Comparison of ENCODE assay signal across 19 mouse cellular contexts in the genomic region with DNA sequence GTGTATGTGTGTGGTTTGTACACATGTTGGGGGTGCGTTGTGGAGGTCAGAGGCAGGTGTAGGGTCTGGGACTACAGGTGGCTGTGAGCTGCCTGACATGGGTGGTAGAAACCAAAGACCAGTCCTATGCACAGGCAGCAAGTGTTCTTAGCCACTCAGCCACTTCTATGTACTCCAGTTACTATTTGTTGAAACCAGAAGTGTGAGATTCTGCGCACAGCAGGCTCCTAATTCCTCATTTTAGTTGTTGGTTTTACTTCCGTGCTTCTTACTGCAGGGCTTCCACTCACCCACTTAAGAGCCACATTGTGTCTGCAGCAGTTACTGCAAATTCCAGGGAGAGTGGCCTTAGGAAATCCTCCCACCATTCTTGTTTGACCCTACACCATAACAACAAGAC.
A peak's percentile ranks its signal among the peaks of the same experiment; 100 is the strongest.
DNase-seq lines count a peak whose midpoint lies in the region; ATAC-seq and TF ChIP-seq lines count a peak whose summit lies in the region.
"Had no signal": no experiment of that assay in that cellular context is flagged by ENCODE, and none has a peak within 500 bp of the region (broad histone marks: within the 10 kb centered on the region; RNA-seq: fewer than 3 reads in every experiment).

No protein-coding gene starts in this region.

- no peaks in the 10 kb centered on the region for H3K36me3 ChIP-seq in lung, embryonic 15.5 days
- H3K36me3 ChIP-seq: heart, embryonic 12.5 days; liver, embryonic 13.5 days; neural tube, embryonic 15.5 days had no signal

- peak overlapping the region; percentile 49 for H3K27ac ChIP-seq in lung, embryonic 15.5 days
- peak overlapping the region; percentile 92 for H3K27ac ChIP-seq in bone marrow macrophage, adult 2 months (ENCODE audit: insufficient read depth, low read depth, low read length)
- H3K27ac ChIP-seq: liver, embryonic 13.5 days; neural tube, embryonic 15.5 days; stomach, postnatal 0 days had no signal

- H3K4me3 ChIP-seq in lung, embryonic 15.5 days: no peak overlapping the region
- H3K4me3 ChIP-seq in bone marrow macrophage, adult 2 months (ENCODE audit: insufficient read depth, low read length): no peak overlapping the region
- H3K4me3 ChIP-seq: heart, embryonic 12.5 days; liver, embryonic 13.5 days; neural tube, embryonic 15.5 days had no signal

- TF ChIP-seq CTCF in bone marrow macrophage, adult 2 months (IDR thresholded peaks at IDR 0.05; ENCODE audit: low read depth, low read length): no peak

- H3K4me1 ChIP-seq in lung, embryonic 15.5 days: 0 out of 2 replicates have a peak, but pooled peaks cover 3% of the 10 kb centered on the region
- peaks cover 52% of the 10 kb centered on the region for H3K4me1 ChIP-seq in bone marrow macrophage, adult 2 months (ENCODE audit: control insufficient read depth, insufficient read depth, low read length)
- H3K4me1 ChIP-seq: heart, embryonic 12.5 days; liver, embryonic 13.5 days; neural tube, embryonic 15.5 days had no signal

- intact Hi-C loops in heart, postnatal 36 days (cut with DNase I): no loop called here

- no peak for ATAC-seq in lung, embryonic 15.5 days (ENCODE audit: borderline replicate concordance, extremely low read depth, low FRiP score, low TSS enrichment)
- ATAC-seq in megakaryocyte, adult 5-6 weeks (ENCODE audit: poor library complexity, severe bottlenecking): peak; percentile 61

- 61% methylated on average over 3 of the region's 3 CpGs for WGBS in lung, embryonic 15.5 days

- no peaks in the 10 kb centered on the region for H3K27me3 ChIP-seq in lung, embryonic 15.5 days
- H3K27me3 ChIP-seq: liver, embryonic 13.5 days; neural tube, embryonic 15.5 days had no signal

- no peak for TF ChIP-seq POLR2A in bone marrow macrophage, adult 2 months (IDR thresholded peaks at IDR 0.05; ENCODE audit: borderline replicate concordance, low read depth, low read length)

- DNase-seq in heart, adult 9 months (ENCODE audit: low spot score in 2 of 2): peak; percentile 7 to 18
- DNase-seq in heart, postnatal 36 days: no peak
- DNase-seq in lung, postnatal 10 days: no peak
- no peak for DNase-seq in natural killer cell, adult 2 months (ENCODE audit: low spot score in 2 of 2)
- no peak for DNase-seq in gastrocnemius, postnatal 25 days
- DNase-seq: adrenal gland, adult 2 months; cerebellum, adult 18-20 months; gastrocnemius, postnatal 10 days; heart, postnatal 4 days; kidney, adult 8-10 months; kidney, postnatal 36 days; left cerebral cortex, postnatal 4 days; liver, embryonic 13.5 days had no signal

- H3K9me3 ChIP-seq in lung, embryonic 15.5 days: no peaks in the 10 kb centered on the region
- H3K9me3 ChIP-seq: liver, embryonic 13.5 days; neural tube, embryonic 15.5 days had no signal

- no peak overlapping the region for H3K9ac ChIP-seq in lung, embryonic 15.5 days
- H3K9ac ChIP-seq: heart, embryonic 12.5 days; liver, embryonic 13.5 days; neural tube, embryonic 15.5 days had no signal

- no peak overlapping the region for H3K4me2 ChIP-seq in lung, embryonic 15.5 days
- H3K4me2 ChIP-seq: heart, embryonic 12.5 days; liver, embryonic 13.5 days; neural tube, embryonic 15.5 days had no signal

Comparison
In these comparisons a context has a peak if more than half of its experiments do, and no peak if none do; other contexts are left out.
1. DNase-seq: peak in heart, adult 9 months (2 of 2); none in heart, postnatal 36 days (0 of 2), lung, postnatal 10 days (single experiment), natural killer cell, adult 2 months (0 of 2) and gastrocnemius, postnatal 25 days (single experiment).